Mouse (Mus musculus) heart, embryonic 13.5 days (tissue): Measurements from ENCODE around the gene Tas1r2. TPM values are rescaled to one million over a fixed set of nuclear protein-coding genes. Genes with fewer than 3 reads are reported as not detected.

Source experiments
- ATAC-seq: fragments of 200-750 bp; cut with Nextera tagmentation; 2 replicates; pipeline ENCODE4 v1.8.0; 2017; ENCODE audit warnings: moderate TSS enrichment; ENCODE audit not compliant: insufficient number of reproducible peaks, low FRiP score, low TSS enrichment; ENCODE audit errors: extremely low read depth
- H3K27ac ChIP-seq: fragments of 300-500 bp; sonication (generic); replicated peaks from 2 replicates; pipeline ENCODE4 v1.5.1; 2015; ENCODE audit warnings: moderate library complexity, mild to moderate bottlenecking, inconsistent platforms
- H3K27me3 ChIP-seq: fragments of 300-500 bp; sonication (generic); replicated peaks from 2 replicates; pipeline ENCODE4 v1.6.1; 2015; ENCODE audit warnings: mild to moderate bottlenecking, inconsistent platforms
- H3K36me3 ChIP-seq: fragments of 300-500 bp; sonication (generic); 2 replicates; pipeline ENCODE4 v1.6.1; 2015; ENCODE audit warnings: mild to moderate bottlenecking, inconsistent platforms
- H3K4me1 ChIP-seq: fragments of 300-500 bp; sonication (generic); 2 replicates; pipeline ENCODE4 v1.6.1; 2015; ENCODE audit warnings: inconsistent platforms
- H3K4me2 ChIP-seq: fragments of 300-500 bp; sonication (generic); 2 replicates; pipeline ENCODE4 v1.6.1; 2015; ENCODE audit warnings: inconsistent platforms, mild to moderate bottlenecking, moderate library complexity
- H3K4me3 ChIP-seq: fragments of 300-500 bp; sonication (generic); 2 replicates; pipeline ENCODE4 v1.5.1; 2015; ENCODE audit warnings: moderate library complexity, mild to moderate bottlenecking, inconsistent platforms
- H3K9ac ChIP-seq: fragments of 300-500 bp; sonication (generic); 2 replicates; pipeline ENCODE4 v1.6.1; 2015; ENCODE audit warnings: inconsistent platforms, mild to moderate bottlenecking, moderate library complexity
- H3K9me3 ChIP-seq: fragments of 300-500 bp; sonication (generic); 2 replicates; pipeline ENCODE4 v1.6.1; 2016; ENCODE audit warnings: inconsistent platforms
- WGBS: fragments of 180-500 bp; shearing (Covaris S2); methylation state at CpG from one replicate; pipeline ENCODE4 v1.1.7; 2015; ENCODE audit warnings: mixed read lengths; 5-methylcytosine and 5-hydroxymethylcytosine counted together
- polyA plus RNA-seq: library from polyadenylated mRNA; unstranded; fragments of >200 nt; fragmentation: Nextera tagmentation; extraction: Ambion mirVana; gene quantifications from 2 replicates; pipeline ENCODE4 v1.2.1, GENCODE M21; 2015

Gene Tas1r2
- not detected in 2 replicates for polyA plus RNA-seq

GRCm38 (mm10) chr4:139653238-139653637 lies at the start of gene Tas1r2:
Gene Tas1r2 (plus strand): TSS chr4:139653538.
- Histone ChIP-seq H3K9me3 (peaks cover 2% of the 10 kb centered on the region; the same call in 1 of the 2 replicates), H3K36me3 (peaks cover 6% of the 10 kb centered on the region), H3K4me1 (no peaks in the 10 kb centered on the region), H3K9ac (no peak within 1 kb of the TSS), H3K27ac (no peak within 1 kb of the TSS), H3K4me3 (no peak within 1 kb of the TSS), H3K4me2 (no peak within 1 kb of the TSS), H3K27me3 (peaks cover 19% of the 10 kb centered on the region)
- no peak for ATAC-seq
- WGBS: 76% methylated on average over 8 of the region's 8 CpGs

GRCm38 (mm10) chr4:139605216-139605615 lies 48.1 kb upstream of the Tas1r2 start:
- Histone ChIP-seq H3K27ac (no peak overlapping the region), H3K4me2 (no peak overlapping the region), H3K36me3 (peaks cover 55% of the 10 kb centered on the region), H3K27me3 (no peaks in the 10 kb centered on the region), H3K9me3 (no peaks in the 10 kb centered on the region), H3K9ac (no peak overlapping the region), H3K4me3 (no peak overlapping the region), H3K4me1 (peaks cover 33% of the 10 kb centered on the region)
- no peak for ATAC-seq
- WGBS: 75% methylated on average over 11 of the region's 11 CpGs

GRCm38 (mm10) chr4:139606732-139607131 lies 46.6 kb upstream of the Tas1r2 start:
- WGBS: 86% methylated on average over 5 of the region's 5 CpGs
- H3K4me1 ChIP-seq: peaks cover 24% of the 10 kb centered on the region
- peaks cover 55% of the 10 kb centered on the region for H3K36me3 ChIP-seq
- H3K27ac ChIP-seq: no peak overlapping the region
- no peak overlapping the region for H3K4me2 ChIP-seq
- H3K9me3 ChIP-seq: no peaks in the 10 kb centered on the region
- H3K4me3 ChIP-seq: no peak overlapping the region
- H3K9ac ChIP-seq: no peak overlapping the region
- ATAC-seq: no peak
- H3K27me3 ChIP-seq: no peaks in the 10 kb centered on the region

GRCm38 (mm10) chr4:139608975-139609374 lies 44.4 kb upstream of the Tas1r2 start:
- peaks cover 6% of the 10 kb centered on the region for H3K4me1 ChIP-seq
- H3K4me3 ChIP-seq: no peak overlapping the region
- no peak overlapping the region for H3K9ac ChIP-seq
- ATAC-seq: no peak
- WGBS: 56% methylated on average over 4 of the region's 4 CpGs
- no peak overlapping the region for H3K4me2 ChIP-seq
- H3K27me3 ChIP-seq: no peaks in the 10 kb centered on the region
- peaks cover 8% of the 10 kb centered on the region; the same call in 1 of the 2 replicates for H3K9me3 ChIP-seq
- H3K36me3 ChIP-seq: peaks cover 73% of the 10 kb centered on the region
- no peak overlapping the region for H3K27ac ChIP-seq

GRCm38 (mm10) chr4:139610954-139611353 lies 42.4 kb upstream of the Tas1r2 start:
- Histone ChIP-seq H3K9me3 (peaks cover 8% of the 10 kb centered on the region; the same call in 1 of the 2 replicates), H3K27ac (peak overlapping the region; percentile 80), H3K4me2 (no peak overlapping the region), H3K4me3 (no peak overlapping the region), H3K9ac (peak overlapping the region; percentile 44; the same call in 1 of the 2 replicates), H3K36me3 (peaks cover 77% of the 10 kb centered on the region), H3K27me3 (no peaks in the 10 kb centered on the region), H3K4me1 (peaks cover 10% of the 10 kb centered on the region)
- 59% methylated on average over 6 of the region's 6 CpGs for WGBS
- ATAC-seq: no peak

GRCm38 (mm10) chr4:139611542-139611953 lies 41.8 kb upstream of the Tas1r2 start:
- Histone ChIP-seq H3K27me3 (no peaks in the 10 kb centered on the region), H3K27ac (peak overlapping the region; percentile 80), H3K36me3 (peaks cover 77% of the 10 kb centered on the region), H3K4me2 (peak overlapping the region; percentile 61), H3K4me3 (peak overlapping the region; percentile 22), H3K4me1 (peaks cover 16% of the 10 kb centered on the region), H3K9ac (peak overlapping the region; percentile 64), H3K9me3 (peaks cover 8% of the 10 kb centered on the region; the same call in 1 of the 2 replicates)
- ATAC-seq: 0 out of 2 replicates have a peak, but pooled peaks have one; percentile 23
- 4% methylated on average over 10 of the region's 10 CpGs for WGBS

- H3K36me3 ChIP-seq: peaks cover 62% of the 10 kb centered on the region
- H3K27me3 ChIP-seq: no peaks in the 10 kb centered on the region
- H3K27ac ChIP-seq: no peak overlapping the region
- peaks cover 8% of the 10 kb centered on the region; the same call in 1 of the 2 replicates for H3K9me3 ChIP-seq
- H3K9ac ChIP-seq: no peak overlapping the region
- ATAC-seq: no peak
- H3K4me1 ChIP-seq: peaks cover 25% of the 10 kb centered on the region
- H3K4me3 ChIP-seq: no peak overlapping the region
- 86% methylated on average over 21 of the region's 21 CpGs for WGBS
- H3K4me2 ChIP-seq: no peak overlapping the region
Observed at GRCm38 (mm10) chr4:139614524-139615260, 38.6 kb upstream of the Tas1r2 start.

GRCm38 (mm10) chr4:139616276-139617000 lies 36.9 kb upstream of the Tas1r2 start:
- WGBS: 10% methylated on average over 24 of the region's 24 CpGs
- peak; percentile 53; the same call in 1 of the 2 replicates for ATAC-seq
- H3K36me3 ChIP-seq: peaks cover 73% of the 10 kb centered on the region
- H3K4me2 ChIP-seq: peak overlapping the region; percentile 74
- peaks cover 21% of the 10 kb centered on the region for H3K4me1 ChIP-seq
- H3K9me3 ChIP-seq: peaks cover 8% of the 10 kb centered on the region; the same call in 1 of the 2 replicates
- peak overlapping the region; percentile 70 for H3K27ac ChIP-seq
- H3K27me3 ChIP-seq: no peaks in the 10 kb centered on the region
- peak overlapping the region; percentile 56 for H3K4me3 ChIP-seq
- peak overlapping the region; percentile 81 for H3K9ac ChIP-seq

- peaks cover 73% of the 10 kb centered on the region for H3K36me3 ChIP-seq
Observed at GRCm38 (mm10) chr4:139617001-139617364, 36.4 kb upstream of the Tas1r2 start.

GRCm38 (mm10) chr4:139619765-139620164 lies 33.6 kb upstream of the Tas1r2 start:
- WGBS: 64% methylated on average over 6 of the region's 6 CpGs
- Histone ChIP-seq H3K27ac (no peak overlapping the region), H3K9me3 (no peaks in the 10 kb centered on the region), H3K4me3 (no peak overlapping the region), H3K27me3 (peaks cover 5% of the 10 kb centered on the region), H3K4me2 (no peak overlapping the region), H3K4me1 (peaks cover 42% of the 10 kb centered on the region), H3K9ac (no peak overlapping the region), H3K36me3 (peaks cover 46% of the 10 kb centered on the region)
- ATAC-seq: no peak

More at GRCm38 (mm10) chr4:139617001-139617364, 36.4 kb upstream of the Tas1r2 start:
- 44% methylated on average over 3 of the region's 3 CpGs for WGBS
- H3K4me1 ChIP-seq: peaks cover 24% of the 10 kb centered on the region
- ATAC-seq: no peak
- H3K9me3 ChIP-seq: peaks cover 8% of the 10 kb centered on the region; the same call in 1 of the 2 replicates
- peak overlapping the region; percentile 74 for H3K4me2 ChIP-seq
- H3K27me3 ChIP-seq: no peaks in the 10 kb centered on the region
- H3K4me3 ChIP-seq: peak overlapping the region; percentile 56
- H3K9ac ChIP-seq: peak overlapping the region; percentile 81
- H3K27ac ChIP-seq: peak overlapping the region; percentile 70
